Mouse (Mus musculus): ENCODE results near the gene Ralgapb. TPM values are rescaled to one million over a fixed set of nuclear protein-coding genes. Genes with fewer than 3 reads are reported as not detected.
A peak's percentile ranks its signal among the peaks of the same experiment; 100 is the strongest.

Ralgapb gene
- total RNA-seq, 2 experiments from 2014 or later: 29.2 to 32.9 TPM

DNA sequence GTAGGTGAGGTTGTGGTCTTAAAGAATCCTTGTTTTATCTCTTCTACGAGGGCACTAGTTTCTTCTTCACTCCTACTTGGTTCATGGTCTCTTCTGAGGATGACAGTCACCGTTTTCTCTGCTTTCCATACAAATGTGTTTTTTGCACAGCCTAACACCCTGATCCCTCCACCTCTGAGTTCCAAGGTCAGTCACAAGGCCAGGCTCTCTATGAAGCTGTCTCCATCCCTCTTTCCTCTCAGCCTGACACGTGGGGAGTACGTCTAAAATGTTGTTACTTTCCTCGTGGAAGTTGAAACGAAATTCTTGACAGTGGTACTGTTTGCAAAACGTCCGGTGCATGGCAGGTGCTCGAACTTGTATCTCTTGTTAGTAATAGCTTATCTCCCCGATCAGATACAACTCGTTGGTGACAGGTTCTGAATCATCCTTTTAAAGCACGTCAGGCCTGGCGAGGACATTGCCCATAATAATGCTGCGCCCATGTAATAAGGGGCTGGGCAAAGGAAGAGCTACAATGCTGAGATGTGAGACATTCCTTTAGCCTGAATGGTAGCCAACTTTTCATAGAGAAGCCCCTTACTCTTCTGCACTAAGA, 552 bp upstream of the Ralgapb start:
- DNase-seq: no peak

DNA sequence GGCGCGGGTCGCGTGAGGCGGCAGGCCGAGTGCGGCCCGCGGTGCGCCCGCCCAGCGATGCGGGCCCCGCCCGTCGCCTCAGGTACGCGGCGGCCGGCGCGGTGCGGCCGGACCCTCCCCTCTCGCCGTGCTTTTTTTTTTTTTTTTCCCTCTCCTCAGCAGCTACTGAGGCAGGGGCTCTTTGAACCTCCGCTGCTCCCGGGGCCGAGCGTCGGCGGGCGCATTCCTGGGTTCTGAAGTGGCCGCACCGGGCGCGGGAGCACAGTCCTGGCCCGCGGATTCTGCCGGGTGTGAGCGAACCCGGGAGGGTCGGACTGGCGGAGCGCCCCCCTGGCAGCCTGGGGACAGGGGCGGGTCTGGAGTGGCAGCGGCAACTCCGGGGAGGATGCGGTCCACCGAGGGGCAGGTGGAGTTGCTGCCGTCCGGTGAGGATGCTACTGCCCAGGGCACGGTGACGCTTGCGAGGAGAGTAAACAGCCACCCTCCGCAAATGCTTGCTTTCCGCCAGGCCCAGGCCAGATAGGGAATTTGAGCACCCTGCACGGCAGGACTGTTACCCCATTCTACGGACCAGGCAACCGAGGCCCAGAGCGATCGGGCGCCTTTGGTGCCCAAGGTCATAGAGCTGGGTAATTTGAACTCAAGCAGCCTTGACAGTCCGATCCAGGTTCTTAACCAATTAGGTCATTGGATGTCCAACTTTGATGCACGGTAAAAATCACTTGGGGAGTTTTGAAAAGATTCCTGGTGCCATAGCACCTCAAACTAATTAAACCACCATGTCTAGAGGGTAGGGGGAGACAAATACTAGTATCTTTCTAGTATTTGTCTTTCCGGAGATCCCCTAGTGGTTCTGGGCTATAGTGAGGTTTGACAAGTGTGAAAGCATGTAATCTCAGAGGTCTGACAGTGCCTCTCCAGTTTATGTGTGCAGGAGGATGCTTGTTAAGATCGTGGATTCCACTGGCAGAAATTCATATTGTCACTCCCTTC, 670 bp downstream of the Ralgapb start:
- DNase-seq: peak; percentile 45

DNA sequence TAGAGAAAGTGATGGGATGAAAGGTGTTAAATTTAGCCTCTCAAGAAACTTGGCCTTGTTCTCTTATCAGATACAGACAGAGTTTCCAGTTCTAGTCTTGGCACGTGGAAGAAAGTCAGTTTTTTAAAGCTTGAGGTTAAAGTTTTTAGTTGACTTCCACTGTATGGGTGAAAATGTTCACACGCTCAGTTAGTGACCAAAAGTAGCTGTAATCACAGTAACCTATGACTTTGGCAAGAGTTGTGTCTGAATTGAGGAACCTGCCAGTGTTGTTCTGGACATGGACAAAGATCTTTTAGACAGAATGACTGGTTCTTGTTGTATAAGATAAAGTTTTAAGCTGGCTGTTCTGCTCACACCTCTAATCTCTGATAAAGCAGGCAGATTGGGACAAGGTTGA, 3.6 kb downstream of the Ralgapb start:
- DNase-seq: no peak

DNA sequence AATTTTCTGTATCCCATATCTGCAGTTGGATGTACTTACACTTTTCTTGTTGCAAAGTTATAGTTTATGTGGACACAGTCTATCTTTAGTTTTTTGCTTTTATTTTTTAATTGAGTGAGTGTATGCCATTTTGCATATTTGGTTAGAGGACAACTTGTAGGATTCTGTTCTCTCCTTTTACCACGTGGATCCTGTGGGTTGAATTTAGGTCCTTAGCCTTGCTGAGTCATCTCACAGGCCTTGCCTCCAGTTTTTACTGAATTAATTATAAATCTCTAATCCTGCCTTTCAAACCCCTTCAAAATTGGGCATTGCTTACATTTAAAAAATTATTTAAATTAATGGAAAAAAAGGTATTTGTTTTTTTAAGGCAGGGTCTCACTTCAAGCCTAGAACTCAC, 6.2 kb downstream of the Ralgapb start:
- no peak for DNase-seq

DNA sequence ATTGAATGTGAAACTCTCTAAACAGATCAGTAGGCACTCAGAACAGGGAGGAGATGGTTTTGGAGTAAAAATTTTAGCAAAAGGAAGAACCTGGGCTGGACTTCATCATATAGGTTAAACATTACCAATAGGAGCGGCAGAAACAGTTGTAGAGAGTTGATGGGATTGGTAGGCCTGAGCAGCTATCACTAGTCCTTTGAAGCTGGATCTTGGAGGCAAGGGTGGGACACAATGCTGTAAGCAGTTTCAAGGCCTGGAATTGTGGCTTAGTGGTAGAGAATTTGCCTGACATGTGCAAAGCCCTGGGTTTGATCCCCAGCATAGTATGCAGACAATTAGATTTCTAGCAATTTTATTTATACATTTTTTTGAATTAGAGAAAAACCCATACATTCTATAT, 9.0 kb downstream of the Ralgapb start:
- DNase-seq: no peak

DNA sequence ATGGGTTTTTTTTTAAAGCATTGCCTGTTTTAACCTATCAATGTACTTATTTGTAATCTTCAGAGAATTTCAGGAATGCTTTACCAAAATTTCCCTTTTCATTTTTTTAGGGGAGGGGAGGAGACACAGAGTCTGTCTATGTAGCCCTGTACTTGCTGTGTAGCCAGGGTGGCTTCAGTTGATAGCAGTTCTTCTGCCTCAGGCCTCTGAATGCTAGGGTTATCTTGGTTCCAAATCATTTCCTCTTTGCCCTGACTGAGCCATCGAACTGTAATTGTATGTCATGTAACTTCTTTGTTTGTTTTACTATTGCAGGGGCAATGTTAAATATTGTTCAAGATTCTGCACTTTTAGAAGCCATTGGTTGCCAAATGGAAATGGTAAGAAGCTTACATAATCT, 36.2 kb downstream of the Ralgapb start:
- no peak for DNase-seq

DNA sequence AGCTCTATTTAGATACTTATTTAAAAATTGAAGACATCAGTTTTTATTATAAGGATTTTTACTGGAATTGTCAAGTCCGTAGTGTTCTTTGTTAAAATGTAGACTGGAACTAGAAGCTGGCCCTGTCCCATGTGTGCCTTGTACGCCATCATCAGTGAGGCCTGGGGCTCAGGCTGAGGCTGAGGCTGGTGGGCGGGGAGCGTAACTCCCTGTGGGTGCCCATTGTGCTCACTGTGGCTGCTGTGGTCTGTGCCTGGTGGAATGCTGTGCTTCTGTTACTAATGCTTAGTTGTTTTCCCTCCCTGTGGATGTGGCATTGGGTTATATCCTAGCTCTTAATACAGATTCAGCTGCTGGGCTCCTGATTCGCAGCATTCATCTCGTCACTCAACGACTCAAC, 40.2 kb downstream of the Ralgapb start:
- no peak for DNase-seq

DNA sequence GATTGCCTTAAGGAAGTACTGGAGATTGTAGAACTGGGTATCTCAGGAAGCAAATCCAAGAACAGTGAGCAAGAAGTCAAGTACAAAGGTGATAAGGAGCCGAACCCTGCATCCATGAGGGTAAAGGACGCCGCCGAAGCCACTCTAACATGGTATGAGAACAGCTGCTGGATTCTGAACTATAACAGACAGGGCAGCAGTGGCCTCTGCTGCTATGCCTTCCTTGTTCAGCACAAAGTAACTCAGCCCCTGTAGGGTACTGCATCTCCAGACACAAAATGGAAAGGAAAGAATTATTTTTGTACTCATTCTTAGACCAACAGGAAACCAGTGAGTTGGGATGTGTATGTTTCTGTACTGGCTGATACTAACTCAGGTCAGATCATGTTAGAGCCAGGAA, 46.8 kb downstream of the Ralgapb start:
- DNase-seq: no peak

DNA sequence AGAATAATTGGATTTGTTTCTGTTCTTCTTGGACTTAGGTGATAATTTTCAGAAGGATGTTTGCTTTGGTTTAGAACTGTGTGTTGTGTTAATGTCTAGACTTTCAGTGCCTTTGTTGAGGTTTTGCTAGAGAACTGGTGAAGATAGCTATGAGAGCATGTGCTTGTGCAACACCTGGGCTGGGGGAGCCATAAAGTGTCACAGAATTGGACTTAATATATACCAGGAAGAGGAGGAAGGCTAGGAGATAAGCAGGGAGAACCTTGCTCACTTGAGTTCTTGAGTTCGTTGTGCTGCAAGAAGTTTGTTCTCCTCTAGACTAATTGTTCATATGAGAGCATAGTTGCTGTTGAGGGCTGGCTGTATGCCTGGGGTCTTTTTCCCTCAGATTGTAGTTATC, 48.0 kb downstream of the Ralgapb start:
- no peak for DNase-seq

DNA sequence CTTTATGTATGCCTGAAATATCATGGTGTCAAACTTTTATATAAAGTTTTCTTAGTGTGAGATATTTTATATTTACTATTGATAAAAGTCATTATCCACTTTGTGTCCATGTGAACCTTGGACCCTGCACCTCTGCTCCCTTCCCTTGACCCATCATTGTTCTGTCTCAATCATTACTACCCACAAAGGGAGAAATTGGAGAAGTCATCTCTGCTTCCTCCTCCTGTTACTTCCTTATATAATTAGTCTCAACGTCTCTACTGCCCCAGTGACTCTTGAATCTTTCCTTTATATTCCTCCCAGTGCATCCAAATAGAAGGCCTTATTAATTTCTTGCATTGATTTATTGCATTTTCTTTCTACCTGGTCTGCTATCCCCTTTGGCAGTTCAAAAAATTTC, 52.8 kb downstream of the Ralgapb start:
- DNase-seq: no peak

DNA sequence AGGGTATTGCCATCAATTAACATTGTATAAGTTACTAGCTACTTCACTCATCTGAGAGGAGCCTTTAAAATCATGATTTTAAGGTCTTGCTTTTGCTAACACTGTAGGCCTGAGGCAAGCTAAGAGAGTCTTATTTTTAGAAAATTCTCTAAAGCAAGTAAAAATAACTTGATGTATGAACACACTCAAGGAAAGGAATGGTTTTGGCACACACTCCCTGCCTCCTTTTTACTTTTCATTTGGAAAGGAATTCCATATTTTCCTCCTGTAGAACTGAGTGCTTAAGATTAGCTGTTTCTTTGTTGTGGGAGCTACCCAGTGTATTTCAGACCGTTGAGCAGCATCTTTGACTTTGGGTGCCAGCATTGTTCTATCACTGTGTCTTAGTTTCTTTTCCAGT, 64.5 kb downstream of the Ralgapb start:
- no peak for DNase-seq

DNA sequence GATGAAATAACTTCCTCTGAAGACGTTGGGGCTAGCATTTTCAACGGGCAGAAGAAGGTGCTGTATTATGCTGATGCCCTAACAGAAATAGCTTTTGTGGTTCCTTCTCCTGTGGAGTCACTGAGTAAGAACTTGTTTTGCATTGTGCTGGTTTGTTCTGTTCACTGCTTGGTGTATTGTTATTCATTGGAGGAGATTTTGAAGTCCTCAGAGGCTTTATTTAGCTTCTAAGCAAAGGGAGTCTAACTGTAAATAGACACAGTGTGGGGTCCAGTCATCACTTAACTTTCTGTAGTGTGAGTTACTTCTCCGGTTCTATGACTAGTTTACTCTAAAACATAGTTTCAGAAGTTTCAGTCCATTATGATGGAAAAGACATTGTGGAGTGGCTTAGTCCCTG, 68.0 kb downstream of the Ralgapb start:
- no peak for DNase-seq

DNA sequence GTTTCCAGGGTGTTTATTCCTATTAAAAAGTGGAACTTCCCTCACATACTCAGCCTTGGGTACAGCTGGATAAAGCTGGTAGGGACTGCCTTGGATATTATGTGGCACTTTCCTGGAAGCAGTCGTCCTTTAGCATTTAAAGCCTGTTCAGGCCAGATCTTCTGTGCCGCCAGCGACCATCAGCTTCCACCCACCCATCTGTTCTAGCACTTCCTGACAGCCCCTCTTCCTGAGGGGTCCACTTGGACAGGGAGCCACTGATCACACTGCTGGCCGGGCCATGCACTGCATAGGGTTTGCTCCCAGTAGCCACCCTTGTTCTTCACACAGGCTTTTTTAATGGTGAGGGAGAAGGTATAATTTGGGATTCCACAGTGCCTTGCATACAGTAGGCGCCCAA, 88.8 kb downstream of the Ralgapb start:
- no peak for DNase-seq

DNA sequence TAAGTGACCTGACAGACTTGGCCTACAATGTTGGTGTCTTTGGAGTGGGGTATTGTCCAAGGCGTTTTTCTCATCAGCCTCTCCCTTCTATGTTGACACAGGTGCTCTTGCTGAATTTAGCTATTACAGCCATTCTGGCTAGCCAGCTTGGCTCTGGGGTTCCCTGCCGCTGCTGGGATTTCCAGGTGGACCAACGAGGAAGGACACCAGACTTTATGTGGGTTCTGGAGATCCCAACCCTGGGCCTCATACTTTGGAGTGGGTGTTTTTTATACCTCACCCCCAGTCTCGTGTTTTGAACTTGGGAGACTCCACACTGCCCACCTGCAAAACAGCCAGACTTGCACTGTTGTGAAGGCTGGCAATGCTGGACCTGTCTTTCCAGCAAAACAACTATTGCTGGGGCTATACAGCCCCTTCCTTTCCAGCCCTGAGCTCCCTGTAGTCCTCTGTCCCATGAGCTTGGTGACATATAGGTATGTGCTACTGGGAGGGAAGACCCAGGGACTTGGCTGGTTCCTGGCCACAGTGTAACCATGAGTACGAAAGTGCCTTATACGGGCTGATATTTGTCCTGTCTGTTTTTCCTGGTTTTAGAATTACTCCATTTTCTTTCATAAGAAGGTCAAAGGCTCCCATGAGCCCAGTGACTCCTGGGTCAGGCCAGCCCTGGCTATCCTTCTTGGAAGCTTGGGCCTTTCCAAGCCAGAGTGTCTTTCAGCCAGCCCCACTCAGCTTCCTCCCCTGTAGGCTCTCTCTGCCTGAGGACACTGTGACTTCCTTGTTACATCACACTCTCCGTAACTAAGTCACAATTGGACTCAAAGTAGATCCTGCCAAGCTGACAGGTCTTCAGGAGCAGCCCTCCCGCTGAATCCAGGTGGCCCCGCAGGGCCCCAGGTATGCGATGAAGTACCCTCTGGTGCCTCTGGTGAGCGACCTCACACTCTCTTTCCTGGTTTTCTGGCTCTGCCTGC, 92.5 kb downstream of the Ralgapb start, which contains the start of gene Adig:
Gene Adig, plus strand, starts transcription at position 777 of the 977 bp plus-strand sequence.
- no peak for DNase-seq

DNA sequence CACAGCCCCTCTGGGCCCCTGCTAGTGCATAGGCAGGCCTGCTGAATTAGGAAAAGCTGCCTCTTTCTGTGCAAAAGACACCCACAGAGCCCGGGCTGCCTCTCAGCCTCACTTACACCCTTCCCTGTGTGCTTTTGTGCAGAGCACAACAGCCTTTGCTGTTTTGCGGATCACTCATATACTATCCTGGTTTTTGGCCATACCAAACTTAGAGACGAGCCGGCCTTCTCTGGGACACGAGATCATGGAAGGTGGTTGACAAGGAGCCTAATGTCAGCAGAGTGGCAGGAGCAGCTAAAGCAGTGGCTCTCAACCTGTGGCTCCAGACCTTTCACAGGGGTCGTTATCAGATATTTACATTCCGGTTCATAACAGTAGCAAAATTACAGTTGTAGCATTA, 93.6 kb downstream of the Ralgapb start:
- DNase-seq: no peak

DNA sequence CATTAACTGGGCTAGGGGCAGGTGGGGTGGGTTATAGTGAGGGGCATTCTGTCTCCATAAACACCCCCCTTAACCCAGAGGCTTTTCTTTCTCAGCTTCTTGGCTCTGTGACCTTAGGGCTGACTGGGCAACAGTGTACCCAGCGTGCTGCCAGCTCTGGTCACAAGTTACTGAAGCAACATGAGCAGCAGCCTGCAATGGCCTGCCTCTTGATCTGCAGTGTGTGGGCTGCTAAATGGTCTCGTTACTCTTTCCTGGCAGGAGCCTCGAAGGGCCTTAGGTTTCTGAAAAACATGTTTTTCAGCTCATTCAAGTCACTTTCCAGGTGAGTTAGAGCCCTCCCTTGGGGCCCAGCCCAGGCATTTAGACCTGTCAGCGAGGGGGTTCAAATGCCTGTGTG, 94.0 kb downstream of the Ralgapb start:
- no peak for DNase-seq

DNA sequence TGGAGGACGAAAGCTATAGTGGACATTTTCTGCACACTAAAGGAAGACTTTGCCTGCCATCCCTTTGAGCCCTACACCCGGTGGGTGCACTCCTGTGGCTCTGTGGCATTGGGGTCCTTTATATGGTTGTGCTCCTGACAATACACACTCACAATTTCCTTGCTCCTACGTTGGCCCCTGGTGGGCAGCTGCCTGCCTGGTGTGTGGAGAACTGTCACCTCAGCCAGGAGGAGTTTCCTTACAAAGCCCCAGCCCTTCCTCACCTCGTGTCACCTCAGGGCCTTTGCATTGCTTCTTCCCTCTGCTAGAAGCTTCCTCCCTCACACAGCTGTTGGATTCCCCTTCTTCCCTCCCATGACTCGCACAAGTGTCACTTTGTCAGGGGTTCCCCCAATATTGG, 96.8 kb downstream of the Ralgapb start:
- DNase-seq: no peak

DNA sequence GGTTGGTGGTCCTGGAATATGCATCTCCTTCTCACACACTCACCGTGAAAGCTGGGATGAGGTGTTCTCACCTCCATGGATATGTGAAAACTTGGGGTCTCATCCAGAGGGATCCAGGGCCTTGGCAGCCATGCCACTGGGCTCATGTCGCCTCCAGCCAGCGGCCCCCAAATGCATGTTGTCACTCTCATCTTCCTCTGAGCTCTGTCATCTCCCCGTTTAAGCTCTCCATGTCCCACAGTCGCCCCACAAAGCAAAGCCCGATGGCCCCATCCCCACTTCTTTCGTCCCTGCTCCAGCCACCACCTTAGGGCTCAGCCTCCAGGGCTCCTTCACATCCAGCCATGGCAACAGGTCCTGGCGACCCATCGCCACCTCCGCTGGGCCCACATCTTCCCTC, 97.4 kb downstream of the Ralgapb start:
- no peak for DNase-seq

DNA sequence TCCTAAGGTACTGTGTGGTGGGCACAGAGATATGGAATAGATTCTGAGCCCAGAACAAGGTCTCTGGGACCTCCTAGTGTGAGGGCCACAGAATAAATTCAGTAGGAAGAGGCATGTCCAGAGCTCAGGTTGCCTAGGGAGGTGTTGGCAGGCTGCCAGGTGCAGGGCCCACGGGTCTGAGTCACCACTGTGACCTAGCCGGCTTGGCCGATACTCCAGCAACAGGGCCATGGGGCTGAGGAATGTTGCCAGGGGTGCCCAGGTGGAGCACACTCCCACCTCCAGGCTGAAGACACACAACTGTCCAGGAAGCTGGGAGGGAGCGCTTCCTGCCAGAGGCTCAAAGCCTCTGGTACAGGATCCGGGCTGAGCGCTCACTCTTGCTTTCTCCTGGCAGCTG, 101.0 kb downstream of the Ralgapb start:
- DNase-seq: peak; percentile 64

DNA sequence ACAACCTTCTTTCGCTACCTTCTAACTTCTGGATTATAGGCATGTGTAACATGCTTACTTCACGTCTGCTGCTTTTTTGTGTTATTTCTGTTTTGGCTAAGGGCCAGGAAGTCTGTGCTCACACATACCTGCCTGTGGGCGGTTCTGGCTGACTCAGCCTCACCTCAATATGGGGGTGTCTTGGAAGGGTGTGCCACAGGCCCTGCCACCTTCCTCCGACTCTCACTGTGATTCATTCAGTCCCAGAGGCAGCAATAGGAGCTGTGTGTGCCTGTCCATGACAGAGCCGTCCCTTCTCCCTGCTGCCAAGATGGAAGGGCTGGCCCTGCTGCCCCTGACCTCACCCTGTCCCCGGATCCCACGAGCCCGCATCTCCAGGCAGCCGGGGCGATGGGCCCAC, 102.9 kb downstream of the Ralgapb start, which contains the start of gene Arhgap40:
Gene Arhgap40, plus strand, starts transcription at position 269 of the 400 bp plus-strand sequence.
- DNase-seq: no peak

DNA sequence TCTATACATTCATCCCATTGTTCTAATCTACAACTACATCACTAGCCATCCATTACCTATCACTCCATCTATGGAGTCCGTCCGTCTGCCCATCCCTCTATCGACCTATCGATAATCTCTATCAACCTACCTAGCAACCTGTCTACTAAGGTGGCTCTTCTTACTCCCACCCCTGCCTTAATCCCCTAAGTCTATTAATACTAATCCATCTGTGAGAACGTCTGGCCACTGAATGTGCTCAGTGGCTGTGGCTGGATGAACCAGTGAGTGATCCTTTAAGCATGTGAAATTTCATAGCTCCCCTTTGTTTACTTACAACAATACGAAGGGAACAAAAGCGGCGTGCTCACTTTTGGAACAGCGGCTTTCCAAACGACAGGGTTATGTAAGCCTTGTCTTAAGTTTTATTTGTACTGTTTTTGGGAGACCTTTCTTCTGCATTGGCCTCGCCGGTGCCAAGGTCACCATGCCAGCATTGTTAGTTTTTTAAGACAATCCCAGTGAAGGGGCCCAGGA, 104.2 kb downstream of the Ralgapb start:
- no peak for DNase-seq

DNA sequence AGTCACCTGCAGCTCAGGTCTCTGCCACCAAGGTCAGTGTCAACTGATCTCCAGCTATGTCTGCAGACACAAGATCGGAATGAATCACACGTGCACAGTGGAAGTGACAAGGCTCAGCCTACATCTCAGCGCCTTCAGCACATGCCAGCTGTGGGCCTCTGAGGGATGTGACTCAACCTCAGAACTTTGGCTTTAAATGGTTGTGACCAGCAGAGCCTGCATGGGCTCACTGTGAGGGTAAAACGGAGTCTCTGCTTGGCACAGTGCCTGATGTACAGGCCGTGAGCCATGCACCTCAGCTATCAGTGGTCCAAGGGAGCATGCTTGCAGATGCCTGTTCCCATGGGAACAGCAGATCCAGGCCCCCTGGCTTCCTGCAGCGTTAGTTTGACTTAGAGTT, 108.9 kb downstream of the Ralgapb start:
- no peak for DNase-seq

All from heart, postnatal 4 days (tissue).